Mouse (Mus musculus) adrenal gland, postnatal 25 days (tissue): Measurements from ENCODE around the gene Tceal3. TPM values are rescaled to one million over a fixed set of nuclear protein-coding genes. Genes with fewer than 3 reads are reported as not detected.
"Not testable (repeated sequence)": the region's sequence is repeated elsewhere in the genome, so short reads cannot be mapped to it uniquely, and the experiment has no call there.

Experiments used
- DNase-seq: peaks from one replicate; pipeline ENCODE4 v3.0.0; 2021; ENCODE audit warnings: mixed read lengths
- total RNA-seq: library from RNA; stranded (reverse); gene quantifications from 2 replicates; pipeline ENCODE4 v1.2.3, GENCODE M21; 2021

The Tceal3 gene
- total RNA-seq, 1 experiment from 2014 or later, result 24.0 TPM

- DNase-seq, result peak; percentile 59
These were observed 117.0 kb downstream of the Tceal3 start, which contains the start of gene Tceal1 for GRCm38 (mm10) chrX:136707446-136708167. Tceal1 (plus strand) TSS chrX:136707982.

- peak; percentile 26 for DNase-seq
These were observed 117.6 kb downstream of the Tceal3 start for GRCm38 (mm10) chrX:136708168-136708681.

- DNase-seq, result peak; percentile 1
These were observed 118.1 kb downstream of the Tceal3 start for GRCm38 (mm10) chrX:136708782-136709181.

GRCm38 (mm10) chrX:136714742-136715474 is 124.3 kb downstream of the Tceal3 start:
- not testable (repeated sequence) for DNase-seq

Other genes with a start within 250 kb of the Tceal3 start
- gene Kir3dl1, start 72.8 kb upstream of the Tceal3 start, total RNA-seq, result not detected in 2 replicates
- not detected in 2 replicates for gene Kir3dl2, start 46.8 kb upstream of the Tceal3 start, total RNA-seq
- 8.2 and 10.1 TPM in 2 replicates for gene Tceal1, start 117.1 kb downstream of the Tceal3 start, total RNA-seq
- 257 and 345 TPM in 2 replicates for gene Morf4l2, start 152.8 kb downstream of the Tceal3 start, total RNA-seq
- gene Glra4, start 189.3 kb downstream of the Tceal3 start, total RNA-seq, result not detected in 2 replicates
- gene Plp1, start 231.8 kb downstream of the Tceal3 start, total RNA-seq, result 7.0 and 8.4 TPM in 2 replicates